Mouse (Mus musculus) lung, postnatal 0 days (tissue): ENCODE data around the gene Rnf43.

Experiments used
- CTCF ChIP-seq: IDR thresholded peaks from 2 replicates; pipeline ENCODE4 v1.5.1; 2016; ENCODE audit warnings: antibody characterized with exemption, mild to moderate bottlenecking
- EP300 ChIP-seq: IDR thresholded peaks from 2 replicates; pipeline ENCODE4 v1.6.1; 2016; ENCODE audit warnings: antibody characterized with exemption, mild to moderate bottlenecking, control low read depth

DNA sequence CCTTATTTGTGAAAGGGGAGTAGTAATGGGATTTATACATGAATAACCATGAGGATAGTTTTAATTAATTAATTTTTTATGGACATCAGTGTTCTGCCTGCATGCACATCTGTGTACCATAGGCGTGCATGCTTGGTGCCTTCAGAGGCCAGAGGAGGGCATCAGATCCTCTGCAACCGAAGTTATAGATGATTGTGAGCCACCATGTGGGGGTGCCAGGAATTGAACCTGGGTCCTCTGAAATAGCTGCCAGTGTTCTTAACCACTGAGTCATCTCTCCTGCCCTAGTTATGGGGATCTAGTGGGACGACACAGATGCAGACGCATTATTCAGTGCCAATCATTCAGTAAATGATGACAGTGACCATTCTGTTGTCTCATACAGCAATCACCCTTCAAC, 60.4 kb downstream of the Rnf43 start:
- TF ChIP-seq CTCF: no peak
- no peak for TF ChIP-seq EP300
